Mouse (Mus musculus): ENCODE measurements at regions not wholly inside any gene's neighbourhood (a gene's known extent, or its start where the extent isn't known, plus 50 kb on each side); places are given as distances from the start of the nearest gene placed in this dataset.

GRCm38 (mm10) chr12:28060281-28060680 is 491.9 kb downstream of the Dcdc2c start:
- H3K4me3 ChIP-seq (replicated peaks) = no peak overlapping the region
- no peaks in the 10 kb centered on the region for H3K36me3 ChIP-seq
- no peak overlapping the region for H3K27ac ChIP-seq
- ATAC-seq (ENCODE audit: low read depth) (no peak), DNase-seq (no peak)
- H3K9ac ChIP-seq = no peak overlapping the region
- no peaks in the 10 kb centered on the region for H3K4me1 ChIP-seq (replicated peaks)
- no peak overlapping the region for H3K4me2 ChIP-seq
- 76% methylated on average over 6 of the region's 6 CpGs for WGBS (ENCODE audit: insufficient replicate concordance)
- no peaks in the 10 kb centered on the region for H3K9me3 ChIP-seq (replicated peaks)
- H3K27me3 ChIP-seq = no peaks in the 10 kb centered on the region

GRCm38 (mm10) chr12:28055518-28056280 is 496.5 kb downstream of the Dcdc2c start:
- DNase-seq = no peak
- no peaks in the 10 kb centered on the region for H3K9me3 ChIP-seq (replicated peaks)

GRCm38 (mm10) chr12:28054444-28054843 is 497.8 kb downstream of the Dcdc2c start:
- Histone ChIP-seq H3K4me1 (replicated peaks) (no peaks in the 10 kb centered on the region), H3K9me3 (replicated peaks) (no peaks in the 10 kb centered on the region), H3K4me3 (replicated peaks) (no peak overlapping the region), H3K4me2 (no peak overlapping the region), H3K27me3 (no peaks in the 10 kb centered on the region), H3K36me3 (no peaks in the 10 kb centered on the region), H3K27ac (no peak overlapping the region), H3K9ac (no peak overlapping the region)
- no peak for DNase-seq
- no peak for ATAC-seq (ENCODE audit: low read depth)
- WGBS (ENCODE audit: insufficient replicate concordance) = 71% methylated on average over 11 of the region's 11 CpGs

More at GRCm38 (mm10) chr12:28055518-28056280, 496.5 kb downstream of the Dcdc2c start:
- no peaks in the 10 kb centered on the region for H3K36me3 ChIP-seq
- no peak overlapping the region for H3K4me3 ChIP-seq (replicated peaks)
- no peak overlapping the region for H3K4me2 ChIP-seq
- no peak for ATAC-seq (ENCODE audit: low read depth)
- H3K27me3 ChIP-seq = no peaks in the 10 kb centered on the region
- 44% methylated on average over 4 of the region's 4 CpGs for WGBS (ENCODE audit: insufficient replicate concordance)
- H3K27ac ChIP-seq = no peak overlapping the region
- no peaks in the 10 kb centered on the region for H3K4me1 ChIP-seq (replicated peaks)
- no peak overlapping the region for H3K9ac ChIP-seq

GRCm38 (mm10) chr12:28047989-28048388 is 504.2 kb downstream of the Dcdc2c start:
- Histone ChIP-seq H3K4me2 (no peak overlapping the region), H3K4me3 (replicated peaks) (no peak overlapping the region), H3K4me1 (replicated peaks) (no peaks in the 10 kb centered on the region), H3K27me3 (no peaks in the 10 kb centered on the region), H3K36me3 (no peaks in the 10 kb centered on the region), H3K9ac (no peak overlapping the region), H3K9me3 (replicated peaks) (no peaks in the 10 kb centered on the region), H3K27ac (no peak overlapping the region)
- 64% methylated on average over 4 of the region's 4 CpGs for WGBS (ENCODE audit: insufficient replicate concordance)
- no peak for ATAC-seq (ENCODE audit: low read depth)
- no peak for DNase-seq

- no peak overlapping the region for H3K4me3 ChIP-seq (replicated peaks)
- no peak for DNase-seq
- H3K27ac ChIP-seq = no peak overlapping the region
- no peak for ATAC-seq (ENCODE audit: low read depth)
- WGBS (ENCODE audit: insufficient replicate concordance) = 49% methylated on average over 7 of the region's 7 CpGs
- H3K4me2 ChIP-seq = no peak overlapping the region
- H3K9ac ChIP-seq = no peak overlapping the region
- no peaks in the 10 kb centered on the region for H3K27me3 ChIP-seq
- H3K36me3 ChIP-seq = no peaks in the 10 kb centered on the region
- H3K4me1 ChIP-seq (replicated peaks) = no peaks in the 10 kb centered on the region
- no peaks in the 10 kb centered on the region for H3K9me3 ChIP-seq (replicated peaks)
These were observed 513.9 kb downstream of the Dcdc2c start for GRCm38 (mm10) chr12:28038161-28038911.

- no peak overlapping the region for H3K4me3 ChIP-seq (replicated peaks)
- H3K27ac ChIP-seq = no peak overlapping the region
- no peaks in the 10 kb centered on the region for H3K27me3 ChIP-seq
- no peak overlapping the region for H3K4me2 ChIP-seq
- WGBS (ENCODE audit: insufficient replicate concordance) = 51% methylated on average over 2 of the region's 2 CpGs
- ATAC-seq (ENCODE audit: low read depth) (no peak), DNase-seq (no peak)
- H3K4me1 ChIP-seq (replicated peaks) = no peaks in the 10 kb centered on the region
- H3K9me3 ChIP-seq (replicated peaks) = no peaks in the 10 kb centered on the region
- H3K36me3 ChIP-seq = no peaks in the 10 kb centered on the region
- no peak overlapping the region for H3K9ac ChIP-seq
These were observed 553.0 kb downstream of the Dcdc2c start for GRCm38 (mm10) chr12:27999170-27999569.

- H3K4me2 ChIP-seq = no peak overlapping the region
- WGBS (ENCODE audit: insufficient replicate concordance) = 14% methylated on average over 3 of the region's 3 CpGs
- H3K36me3 ChIP-seq = no peaks in the 10 kb centered on the region
- H3K9me3 ChIP-seq (replicated peaks) = no peaks in the 10 kb centered on the region
- H3K4me3 ChIP-seq (replicated peaks) = no peak overlapping the region
- no peaks in the 10 kb centered on the region for H3K27me3 ChIP-seq
- ATAC-seq (ENCODE audit: low read depth) (0 out of 2 replicates have a peak, but pooled peaks have one; percentile 29), DNase-seq (no peak)
- H3K4me1 ChIP-seq (replicated peaks) = no peaks in the 10 kb centered on the region
- H3K27ac ChIP-seq = no peak overlapping the region
- H3K9ac ChIP-seq = no peak overlapping the region
These were observed 560.0 kb downstream of the Dcdc2c start for GRCm38 (mm10) chr12:27992152-27992551.

- H3K27me3 ChIP-seq = no peaks in the 10 kb centered on the region
- H3K4me2 ChIP-seq = no peak overlapping the region
- 68% methylated on average over 3 of the region's 3 CpGs for WGBS (ENCODE audit: insufficient replicate concordance)
- H3K9me3 ChIP-seq (replicated peaks) = no peaks in the 10 kb centered on the region
- no peaks in the 10 kb centered on the region for H3K4me1 ChIP-seq (replicated peaks)
- no peak overlapping the region for H3K27ac ChIP-seq
- H3K9ac ChIP-seq = no peak overlapping the region
- DNase-seq (no peak), ATAC-seq (ENCODE audit: low read depth) (no peak)
- H3K36me3 ChIP-seq = no peaks in the 10 kb centered on the region
- H3K4me3 ChIP-seq (replicated peaks) = no peak overlapping the region
These were observed 567.8 kb downstream of the Dcdc2c start for GRCm38 (mm10) chr12:27984261-27984841.

- H3K36me3 ChIP-seq = no peaks in the 10 kb centered on the region
- H3K27me3 ChIP-seq = no peaks in the 10 kb centered on the region
- no peak overlapping the region for H3K4me2 ChIP-seq
- no peak overlapping the region for H3K9ac ChIP-seq
- H3K27ac ChIP-seq = no peak overlapping the region
- ATAC-seq (ENCODE audit: low read depth) = no peak
- no peaks in the 10 kb centered on the region for H3K9me3 ChIP-seq (replicated peaks)
- H3K4me1 ChIP-seq (replicated peaks) = no peaks in the 10 kb centered on the region
- 61% methylated on average over 8 of the region's 8 CpGs for WGBS (ENCODE audit: insufficient replicate concordance)
- no peak for DNase-seq
- no peak overlapping the region for H3K4me3 ChIP-seq (replicated peaks)
These were observed 573.8 kb downstream of the Dcdc2c start for GRCm38 (mm10) chr12:27978257-27978931.

GRCm38 (mm10) chr12:27977548-27978256 is 574.5 kb downstream of the Dcdc2c start:
- Histone ChIP-seq H3K9ac (no peak overlapping the region), H3K4me1 (replicated peaks) (no peaks in the 10 kb centered on the region)

GRCm38 (mm10) chr12:27962908-27963307 is 589.3 kb downstream of the Dcdc2c start:
- ATAC-seq (ENCODE audit: low read depth) = no peak
- Histone ChIP-seq H3K36me3 (no peaks in the 10 kb centered on the region), H3K9ac (no peak overlapping the region), H3K27me3 (no peaks in the 10 kb centered on the region), H3K4me2 (no peak overlapping the region), H3K4me1 (replicated peaks) (no peaks in the 10 kb centered on the region), H3K27ac (no peak overlapping the region), H3K9me3 (replicated peaks) (no peaks in the 10 kb centered on the region), H3K4me3 (replicated peaks) (no peak overlapping the region)
- 61% methylated on average over 3 of the region's 3 CpGs for WGBS (ENCODE audit: insufficient replicate concordance)
- DNase-seq = no peak

More at GRCm38 (mm10) chr12:27977548-27978256, 574.5 kb downstream of the Dcdc2c start:
- Histone ChIP-seq H3K27ac (no peak overlapping the region), H3K4me3 (replicated peaks) (no peak overlapping the region), H3K36me3 (no peaks in the 10 kb centered on the region), H3K9me3 (replicated peaks) (no peaks in the 10 kb centered on the region), H3K27me3 (no peaks in the 10 kb centered on the region), H3K4me2 (no peak overlapping the region)
- ATAC-seq (ENCODE audit: low read depth) (no peak), DNase-seq (no peak)
- WGBS (ENCODE audit: insufficient replicate concordance) = 57% methylated on average over 9 of the region's 9 CpGs
